Mouse (Mus musculus) E14TG2a.4 (cell line): ENCODE data around the gene Olfr1368.

Experiments
- CTCF ChIP-seq: conservative IDR thresholded peaks from 2 replicates; pipeline ENCODE4 v1.5.1; 2014; ENCODE audit warnings: low read length
- NANOG ChIP-seq: IDR thresholded peaks from 2 replicates; pipeline ENCODE4 v1.6.1; 2014; ENCODE audit warnings: borderline replicate concordance, low read length, mixed read lengths
- POU5F1 ChIP-seq: IDR thresholded peaks from 2 replicates; pipeline ENCODE4 v1.6.1; 2014; ENCODE audit warnings: low read length, borderline replicate concordance

- TF ChIP-seq CTCF (no peak), POU5F1 (peak; percentile 55; the same call in 1 of the 2 replicates), NANOG (no peak)
Measured at GRCm38 (mm10) chr13:21179724-21180550, 34.3 kb upstream of the Olfr1368 start.
